Mouse (Mus musculus) intestine, postnatal 0 days (tissue): Measurements from ENCODE around the gene Trdmt1. TPM values are rescaled to one million over a fixed set of nuclear protein-coding genes. Genes with fewer than 3 reads are reported as not detected.

ENCODE experiments used
- ATAC-seq: fragments of 200-750 bp; cut with Nextera tagmentation; 2 replicates; pipeline ENCODE4 v1.8.0; 2017; ENCODE audit warnings: mild to moderate bottlenecking, moderate TSS enrichment, moderate library complexity
- H3K27ac ChIP-seq: fragments of 300-500 bp; sonication (generic); 2 replicates; pipeline ENCODE4 v1.5.1; 2014; ENCODE audit warnings: mild to moderate bottlenecking, low read depth, low read length, moderate library complexity
- H3K27me3 ChIP-seq: fragments of 300-500 bp; sonication (generic); replicated peaks from 2 replicates; pipeline ENCODE4 v1.6.1; 2014; ENCODE audit warnings: low read length, mixed read lengths; ENCODE audit not compliant: control insufficient read depth, insufficient read depth
- H3K36me3 ChIP-seq: fragments of 300-500 bp; sonication (generic); 2 replicates; pipeline ENCODE4 v1.6.1; 2014; ENCODE audit warnings: mild to moderate bottlenecking, moderate library complexity; ENCODE audit not compliant: control insufficient read depth, insufficient read depth
- H3K4me1 ChIP-seq: fragments of 300-500 bp; sonication (generic); replicated peaks from 2 replicates; pipeline ENCODE4 v1.6.1; 2014; ENCODE audit warnings: antibody characterized with exemption, low read length, mixed read lengths; ENCODE audit not compliant: control insufficient read depth, insufficient read depth
- H3K4me2 ChIP-seq: fragments of 300-500 bp; sonication (generic); replicated peaks from 2 replicates; pipeline ENCODE4 v1.6.1; 2014; ENCODE audit warnings: low read depth, mild to moderate bottlenecking, moderate library complexity
- H3K4me3 ChIP-seq: fragments of 300-500 bp; sonication (generic); 2 replicates; pipeline ENCODE4 v1.5.1; 2014; ENCODE audit warnings: low read depth, low read length
- H3K9ac ChIP-seq: fragments of 300-500 bp; sonication (generic); 2 replicates; pipeline ENCODE4 v1.6.1; 2014; ENCODE audit warnings: mild to moderate bottlenecking, low read depth, low read length
- H3K9me3 ChIP-seq: fragments of 300-500 bp; sonication (generic); 2 replicates; pipeline ENCODE4 v1.6.1; 2016; ENCODE audit warnings: mixed run types; ENCODE audit not compliant: control insufficient read depth
- CTCF ChIP-seq: sonication (generic); IDR thresholded peaks from 2 replicates; pipeline ENCODE4 v1.5.1; 2016; ENCODE audit warnings: low read depth, mild to moderate bottlenecking, control low read depth, antibody characterized with exemption, moderate library complexity
- WGBS: fragments of 180-500 bp; shearing (Covaris S2); extraction: QIAGEN DNeasy Blood & Tissue Kit; methylation state at CpG from one replicate; pipeline ENCODE4 v1.1.7; 2014; 5-methylcytosine and 5-hydroxymethylcytosine counted together
- polyA plus RNA-seq: library from polyadenylated mRNA; unstranded; fragments of >200 nt; fragmentation: Nextera tagmentation; extraction: Ambion mirVana; gene quantifications from 2 replicates; pipeline ENCODE4 v1.2.1, GENCODE M21; 2015

The Trdmt1 gene
- polyA plus RNA-seq, 1 experiment from 2014 or later: 6.8 TPM

GRCm38 (mm10) chr2:13530639-13531038 is 13.8 kb downstream of the Trdmt1 start:
- H3K4me3 ChIP-seq: no peak overlapping the region
- WGBS: 67% methylated on average over 6 of the region's 6 CpGs
- no peak for TF ChIP-seq CTCF

GRCm38 (mm10) chr2:13529253-13529933 is 15.1 kb downstream of the Trdmt1 start:
- 97% methylated on average over 3 of the region's 3 CpGs for WGBS
- no peaks in the 10 kb centered on the region for H3K27me3 ChIP-seq
- ATAC-seq: no peak

More at GRCm38 (mm10) chr2:13530639-13531038, 13.8 kb downstream of the Trdmt1 start:
- no peaks in the 10 kb centered on the region for H3K27me3 ChIP-seq
- no peak overlapping the region for H3K9ac ChIP-seq
- H3K27ac ChIP-seq: no peak overlapping the region
- no peak for ATAC-seq
- no peaks in the 10 kb centered on the region for H3K9me3 ChIP-seq
- no peak overlapping the region for H3K4me2 ChIP-seq
- H3K36me3 ChIP-seq: no peaks in the 10 kb centered on the region
- H3K4me1 ChIP-seq: no peaks in the 10 kb centered on the region

GRCm38 (mm10) chr2:13527531-13527930 is 16.9 kb downstream of the Trdmt1 start:
- Histone ChIP-seq H3K4me1 (peaks cover 3% of the 10 kb centered on the region), H3K27me3 (no peaks in the 10 kb centered on the region), H3K36me3 (no peaks in the 10 kb centered on the region), H3K9ac (no peak overlapping the region), H3K4me3 (no peak overlapping the region), H3K27ac (peak overlapping the region; percentile 42; the same call in 1 of the 2 replicates), H3K4me2 (no peak overlapping the region), H3K9me3 (no peaks in the 10 kb centered on the region)
- no peak for TF ChIP-seq CTCF
- no peak for ATAC-seq
- 51% methylated on average over 4 of the region's 4 CpGs for WGBS

More at GRCm38 (mm10) chr2:13529253-13529933, 15.1 kb downstream of the Trdmt1 start:
- no peaks in the 10 kb centered on the region for H3K36me3 ChIP-seq
- H3K4me1 ChIP-seq: no peaks in the 10 kb centered on the region
- no peak overlapping the region for H3K4me3 ChIP-seq
- no peak for TF ChIP-seq CTCF
- H3K9me3 ChIP-seq: no peaks in the 10 kb centered on the region
- H3K4me2 ChIP-seq: no peak overlapping the region
- no peak overlapping the region for H3K9ac ChIP-seq
- H3K27ac ChIP-seq: no peak overlapping the region

- no peak overlapping the region for H3K4me3 ChIP-seq
- 68% methylated on average over 2 of the region's 2 CpGs for WGBS
- no peak for TF ChIP-seq CTCF
- no peak overlapping the region for H3K4me2 ChIP-seq
- ATAC-seq: no peak
- no peaks in the 10 kb centered on the region for H3K9me3 ChIP-seq
- H3K9ac ChIP-seq: no peak overlapping the region
- no peak overlapping the region for H3K27ac ChIP-seq
- peaks cover 3% of the 10 kb centered on the region for H3K4me1 ChIP-seq
- H3K36me3 ChIP-seq: no peaks in the 10 kb centered on the region
- H3K27me3 ChIP-seq: no peaks in the 10 kb centered on the region
Observed at GRCm38 (mm10) chr2:13527125-13527524, 17.3 kb downstream of the Trdmt1 start.

- H3K9me3 ChIP-seq: no peaks in the 10 kb centered on the region
- H3K27me3 ChIP-seq: no peaks in the 10 kb centered on the region
- H3K4me3 ChIP-seq: no peak overlapping the region
- ATAC-seq: no peak
- H3K4me1 ChIP-seq: peaks cover 3% of the 10 kb centered on the region
- no peak overlapping the region for H3K4me2 ChIP-seq
- no peak overlapping the region for H3K27ac ChIP-seq
- no peaks in the 10 kb centered on the region for H3K36me3 ChIP-seq
- no peak overlapping the region for H3K9ac ChIP-seq
- TF ChIP-seq CTCF: no peak
- 72% methylated on average over 2 of the region's 2 CpGs for WGBS
Observed at GRCm38 (mm10) chr2:13526205-13526604, 18.3 kb downstream of the Trdmt1 start.

- peak; percentile 83 for ATAC-seq
- 24% methylated on average over 8 of the region's 8 CpGs for WGBS
- Histone ChIP-seq H3K27ac (peak overlapping the region; percentile 84), H3K4me3 (no peak overlapping the region), H3K4me2 (peak overlapping the region; percentile 17; the same call in 1 of the 2 replicates), H3K9ac (no peak overlapping the region), H3K4me1 (peaks cover 3% of the 10 kb centered on the region), H3K36me3 (no peaks in the 10 kb centered on the region), H3K9me3 (no peaks in the 10 kb centered on the region), H3K27me3 (no peaks in the 10 kb centered on the region)
- no peak for TF ChIP-seq CTCF
Observed at GRCm38 (mm10) chr2:13523540-13524456, 20.7 kb downstream of the Trdmt1 start.
